Mouse (Mus musculus) layer of hippocampus, adult 18-20 months (tissue): ENCODE results near the gene Ptpru. TPM values are rescaled to one million over a fixed set of nuclear protein-coding genes. Genes with fewer than 3 reads are reported as not detected.
"Not testable (repeated sequence)": the region's sequence is repeated elsewhere in the genome, so short reads cannot be mapped to it uniquely, and the experiment has no call there.

Experiments
- DNase-seq, 2 experiments: peaks; one replicate each; pipeline ENCODE4 v3.0.0; 2022; ENCODE audit warnings: low spot score in 2 of 2
- total RNA-seq, 2 experiments: library from RNA; stranded (reverse); gene quantifications; 2 replicates each; pipeline ENCODE4 v1.2.3; 2021

Ptpru gene
- total RNA-seq, 2 experiments from 2014 or later, result 85.0 to 98.5 TPM

DNA sequence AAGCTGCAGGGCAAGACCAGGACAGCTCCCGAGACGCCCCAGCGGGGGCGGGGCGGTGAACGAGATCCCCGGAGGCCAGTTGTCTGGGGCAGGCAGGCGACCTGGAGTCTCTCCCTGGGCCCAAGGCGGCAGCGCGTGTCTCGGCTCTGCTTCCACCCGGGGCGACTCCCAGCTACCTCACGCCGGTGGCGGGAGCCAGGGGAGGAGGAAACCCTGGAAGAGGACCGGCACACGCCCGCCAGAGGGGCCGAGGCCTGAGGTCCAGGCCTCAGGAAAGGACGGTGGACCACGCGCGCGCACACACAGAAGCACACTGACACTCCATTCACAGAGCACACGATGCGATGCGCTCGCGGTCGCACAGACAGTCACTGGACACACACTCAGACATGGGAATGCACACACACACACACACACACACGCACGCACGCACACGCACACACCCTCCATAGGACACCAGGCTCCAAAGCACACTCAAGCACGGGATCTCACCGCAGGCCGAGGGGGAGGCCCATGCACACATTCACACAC is 1.7 kb downstream of the Ptpru start:
- DNase-seq, result no peak

DNA sequence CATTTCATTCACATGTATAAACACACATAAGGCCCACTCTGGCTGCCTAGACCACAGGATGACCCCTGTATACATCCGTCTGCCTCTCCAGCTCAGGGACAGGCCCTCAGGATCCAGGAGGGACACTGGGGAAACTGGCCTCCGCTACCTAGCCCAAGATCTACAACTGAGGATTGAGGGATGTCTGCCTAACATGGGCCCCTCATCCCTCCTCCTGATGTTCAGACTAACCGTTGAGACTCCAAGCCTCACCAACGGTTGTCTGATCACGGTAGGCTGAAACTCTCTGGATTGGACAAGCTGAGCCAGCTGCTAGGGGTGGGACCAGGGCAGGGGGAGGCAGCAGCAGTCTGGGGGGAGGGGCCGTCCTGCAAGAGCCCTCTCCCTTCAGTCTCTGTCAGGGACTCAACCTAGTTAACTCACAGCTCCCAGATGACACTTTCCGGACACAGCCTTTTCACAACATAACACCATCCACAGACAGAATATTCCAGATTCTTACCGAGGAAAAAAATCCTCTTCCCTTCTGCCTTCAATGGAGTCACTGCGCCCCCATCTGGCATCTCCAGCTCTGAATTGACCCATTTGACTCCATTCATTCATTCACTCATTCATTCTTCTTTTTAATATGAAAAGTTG is 4.0 kb downstream of the Ptpru start:
- no peak for DNase-seq

DNA sequence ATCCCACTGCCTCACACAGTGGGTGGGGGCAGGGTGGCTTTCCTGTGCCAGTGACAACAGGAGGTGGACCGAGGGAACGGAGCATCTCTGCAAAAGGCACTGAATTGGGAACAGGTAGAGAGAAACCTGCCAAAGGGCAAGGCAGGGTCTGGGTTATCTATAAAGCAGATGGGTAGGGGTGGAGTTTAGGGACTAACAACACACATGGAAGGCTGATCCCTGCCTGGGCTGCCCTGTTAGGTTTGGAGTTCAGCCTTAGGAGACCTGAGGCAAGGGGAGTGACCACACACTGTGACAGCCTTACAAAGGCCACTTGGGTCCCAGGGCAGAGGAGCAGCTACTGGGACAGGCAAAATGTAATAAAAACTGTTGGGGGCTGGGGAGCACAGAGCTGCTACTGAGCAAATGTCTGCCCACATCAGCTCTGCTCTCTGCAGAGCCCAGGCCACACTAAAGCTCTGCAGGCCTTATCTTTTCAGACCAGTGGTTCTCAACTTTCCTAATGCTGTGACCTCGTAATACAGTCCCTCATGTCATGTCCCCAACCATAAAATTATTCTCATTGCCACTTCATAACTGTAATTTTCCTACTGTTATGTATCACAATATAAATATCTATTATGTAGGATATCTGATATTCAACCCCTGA is 5.2 kb downstream of the Ptpru start:
- no peak for DNase-seq

DNA sequence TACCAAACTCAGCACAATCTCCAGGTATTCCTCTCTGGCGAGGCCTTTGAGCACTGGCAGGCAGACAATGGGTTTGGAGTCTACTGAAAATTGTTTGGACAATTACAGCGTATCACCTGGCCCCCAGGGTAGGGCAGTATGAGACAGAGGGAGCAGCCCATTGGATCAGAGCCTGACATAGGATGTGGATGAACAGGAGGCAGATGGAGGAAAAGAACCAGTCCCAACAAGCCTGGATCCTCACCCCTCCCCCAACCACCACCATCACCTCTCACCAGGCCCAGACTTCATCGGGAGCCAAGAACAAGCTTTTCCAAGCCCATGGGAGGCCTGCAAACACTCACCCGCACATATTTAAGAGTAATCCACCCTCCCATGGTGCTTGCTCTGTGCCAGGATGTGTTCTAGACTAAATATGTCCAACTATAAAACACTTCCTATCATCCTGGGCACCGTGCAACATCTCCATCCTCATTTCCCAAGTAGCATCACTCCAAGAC is 6.5 kb downstream of the Ptpru start:
- no peak for DNase-seq

DNA sequence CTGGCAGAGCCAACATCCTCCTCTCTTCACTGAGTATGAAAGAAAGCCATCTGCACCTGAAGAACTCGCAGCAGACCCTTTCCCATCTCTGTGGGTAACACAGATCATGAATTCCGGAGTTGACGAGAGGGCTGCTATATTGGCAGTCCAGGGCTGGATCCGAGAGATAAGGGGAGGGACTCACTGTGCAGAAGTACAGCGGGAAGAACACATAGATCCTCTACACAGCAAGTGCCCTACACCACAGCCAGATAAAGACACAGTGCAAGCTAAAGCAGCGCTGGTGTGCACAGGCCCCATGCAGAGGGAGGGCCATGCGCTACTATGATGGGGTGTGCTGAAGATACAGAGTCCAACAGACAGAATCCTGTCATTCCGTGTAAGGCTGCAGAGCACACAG is 9.0 kb downstream of the Ptpru start:
- no peak for DNase-seq

DNA sequence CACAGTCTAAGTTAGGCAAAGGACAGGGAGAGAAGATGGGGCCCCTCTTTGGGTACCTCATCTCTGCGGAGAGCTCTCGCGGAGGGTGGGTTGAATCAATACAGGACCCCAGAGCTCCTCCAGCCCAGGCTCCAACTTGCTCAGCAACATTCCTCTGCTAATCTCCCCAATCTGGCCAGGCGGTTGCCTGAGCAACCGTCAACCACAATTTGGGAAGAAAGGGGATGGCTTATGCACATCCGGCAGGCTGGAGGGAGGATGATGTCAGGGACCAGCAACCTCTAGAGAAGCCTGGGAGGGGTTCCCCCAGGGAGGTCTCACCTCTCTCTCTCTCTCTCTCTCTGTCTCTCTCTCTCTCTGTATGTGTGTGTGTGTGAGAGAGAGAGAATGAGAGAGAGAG is 11.2 kb downstream of the Ptpru start:
- no peak for DNase-seq

DNA sequence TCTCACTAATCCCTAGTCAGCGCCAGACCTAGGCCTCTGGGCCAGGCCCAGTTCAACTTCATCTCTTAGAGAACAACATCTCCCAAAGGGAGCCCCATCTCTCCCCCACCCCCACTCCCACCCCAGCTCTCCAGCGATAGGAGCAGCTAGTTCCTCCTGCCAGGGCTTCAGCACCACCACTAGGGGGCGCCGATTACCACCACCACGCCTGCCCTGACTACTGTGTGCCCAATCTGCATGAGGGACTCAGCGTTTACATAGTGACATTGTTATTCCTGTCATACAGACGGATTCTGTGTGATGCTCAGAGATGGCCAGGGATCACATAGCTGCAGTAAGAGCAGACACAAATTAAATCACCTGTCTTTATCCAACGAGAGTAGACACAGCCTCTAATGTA is 12.3 kb downstream of the Ptpru start:
- no peak for DNase-seq

DNA sequence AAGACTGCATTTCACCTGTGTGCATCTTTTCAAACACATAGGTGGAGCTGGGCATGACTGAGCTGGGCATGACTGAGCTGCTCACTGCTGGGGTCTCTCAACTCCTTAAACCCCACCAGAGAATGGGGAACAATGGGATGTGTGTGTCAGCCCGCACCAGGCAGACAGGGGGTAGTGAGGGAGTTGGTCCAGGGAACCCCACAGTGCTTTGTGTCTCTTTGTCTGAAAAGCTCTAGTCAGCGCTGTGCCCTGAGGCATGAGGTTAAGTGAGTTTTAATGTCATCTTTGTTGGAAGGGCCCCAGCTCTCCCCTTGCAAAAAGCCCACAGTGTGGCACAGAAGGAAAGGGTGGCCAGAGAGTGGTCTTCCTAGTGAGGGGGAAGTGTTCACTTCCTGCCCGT is 13.1 kb downstream of the Ptpru start:
- no peak for DNase-seq

DNA sequence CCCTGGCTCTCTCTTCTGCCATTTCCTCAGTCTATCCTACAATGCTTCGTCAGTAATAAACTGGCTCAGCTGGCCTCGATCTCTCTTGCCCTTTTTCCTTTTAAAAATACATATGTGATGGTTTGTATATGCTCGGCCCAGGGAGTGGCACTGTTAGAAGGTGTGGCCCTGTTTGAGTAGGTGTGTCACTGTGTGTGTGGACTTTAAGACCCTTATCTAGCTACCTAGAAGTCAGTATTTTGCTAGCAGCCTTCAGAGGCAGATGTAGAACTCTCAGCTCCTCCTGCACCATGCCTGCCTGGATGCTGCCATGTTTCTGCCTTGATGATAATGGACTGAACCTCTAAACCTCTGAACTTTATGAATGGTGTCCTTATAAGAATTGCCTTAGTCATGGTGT is 15.5 kb downstream of the Ptpru start:
- DNase-seq, result no peak

DNA sequence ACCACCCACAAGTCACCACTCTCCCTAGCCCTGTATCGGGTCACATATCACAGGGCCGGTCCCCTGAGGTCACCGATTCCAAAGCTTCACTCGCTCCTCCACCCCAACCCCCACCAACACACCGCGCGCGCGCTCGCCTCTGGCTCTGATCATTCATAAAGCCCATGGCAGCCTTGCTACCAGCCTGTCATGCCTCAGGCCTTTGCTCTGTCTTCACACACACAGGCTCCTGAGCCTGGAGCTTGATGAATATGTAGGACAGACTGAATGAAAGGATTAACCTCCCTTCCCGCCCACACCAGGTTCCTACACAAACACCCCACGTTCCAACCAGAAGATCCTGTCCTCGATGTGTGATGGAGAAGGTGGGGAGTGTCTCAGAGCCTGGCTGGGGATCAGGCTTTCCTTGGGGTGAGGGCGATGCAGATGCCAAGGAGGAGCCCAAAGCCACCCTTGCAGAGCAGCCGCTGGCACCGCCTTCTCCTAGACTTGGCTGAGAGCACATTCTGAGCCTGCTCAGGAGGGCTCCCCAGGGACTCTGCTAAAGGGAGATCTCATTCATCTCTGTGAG is 16.8 kb downstream of the Ptpru start:
- no peak for DNase-seq

DNA sequence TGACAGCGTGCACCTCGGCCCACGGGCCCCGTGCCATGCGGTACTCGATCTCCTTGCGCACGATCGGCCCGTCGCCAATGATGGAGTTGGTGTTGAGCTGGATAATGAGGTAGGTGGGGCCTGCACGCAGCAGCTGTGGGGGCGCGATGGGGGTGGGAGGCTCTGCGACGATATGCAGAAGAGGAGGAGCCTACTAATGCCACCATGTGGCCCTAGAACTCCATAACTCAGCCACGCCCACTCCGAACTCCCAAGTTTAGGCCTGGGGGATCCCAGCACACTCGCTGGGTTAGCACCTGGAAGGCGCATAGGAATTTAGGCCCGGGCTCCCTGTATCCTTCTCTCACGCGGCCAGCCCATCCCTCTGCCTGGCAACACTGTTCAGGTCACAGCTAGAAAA is 19.2 kb downstream of the Ptpru start:
- DNase-seq, result no peak

DNA sequence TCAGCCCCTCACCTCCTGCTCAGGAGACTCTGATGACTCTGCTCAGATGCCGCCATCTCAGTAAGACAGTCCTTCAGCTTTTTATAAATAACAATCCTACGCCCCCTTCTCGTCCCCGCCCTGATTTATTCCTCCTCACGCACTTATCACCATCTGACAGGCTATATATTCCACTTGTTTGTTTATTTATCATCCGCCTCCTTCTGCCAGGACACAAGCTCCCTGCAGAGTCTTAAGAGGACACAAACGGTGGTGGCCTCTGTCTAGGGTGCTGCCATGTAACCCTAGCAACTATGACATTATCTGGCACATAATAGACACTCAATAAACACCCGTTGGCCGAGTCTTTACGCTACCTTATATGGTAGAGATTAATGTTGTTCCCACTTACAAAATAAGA is 22.3 kb downstream of the Ptpru start:
- DNase-seq, result no peak

DNA sequence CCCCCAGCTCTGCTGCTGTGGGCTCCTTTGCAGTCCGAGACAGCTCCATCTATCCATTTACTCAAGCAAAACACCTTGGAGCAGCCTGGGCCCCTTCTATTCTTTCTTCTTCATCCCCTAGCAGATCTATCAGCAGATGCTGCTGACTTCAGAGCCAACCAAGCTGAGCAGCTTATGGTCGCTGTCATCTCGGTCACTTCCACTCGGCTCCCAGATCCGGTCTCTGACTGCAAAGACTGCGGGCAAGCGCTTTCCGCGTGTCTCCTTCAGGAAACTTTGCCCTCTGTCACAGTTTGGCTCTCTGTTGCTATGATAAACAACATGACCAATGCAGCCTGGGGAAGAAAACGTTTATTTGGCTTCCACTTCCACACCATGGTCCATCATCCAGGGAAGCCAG is 23.2 kb downstream of the Ptpru start:
- DNase-seq, result no peak

DNA sequence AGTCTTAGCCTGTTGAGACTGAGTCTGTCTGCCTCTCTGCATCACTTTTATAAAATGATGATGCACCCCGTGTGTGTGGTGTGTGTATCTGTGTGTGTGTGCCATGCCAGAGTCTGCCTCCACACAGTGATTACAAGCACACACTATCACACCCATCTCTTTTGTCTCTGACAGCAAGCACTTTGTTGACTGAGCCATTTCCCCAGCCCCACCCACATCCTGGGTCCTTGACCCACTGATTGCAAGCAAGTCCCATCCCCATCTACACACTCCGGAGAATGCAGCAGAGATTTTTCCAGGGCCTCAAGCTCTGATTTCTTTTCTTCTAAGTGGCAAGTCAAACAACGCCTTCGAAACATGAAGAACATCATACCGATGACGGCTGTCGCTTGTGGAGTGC is 24.3 kb downstream of the Ptpru start:
- DNase-seq, result no peak

DNA sequence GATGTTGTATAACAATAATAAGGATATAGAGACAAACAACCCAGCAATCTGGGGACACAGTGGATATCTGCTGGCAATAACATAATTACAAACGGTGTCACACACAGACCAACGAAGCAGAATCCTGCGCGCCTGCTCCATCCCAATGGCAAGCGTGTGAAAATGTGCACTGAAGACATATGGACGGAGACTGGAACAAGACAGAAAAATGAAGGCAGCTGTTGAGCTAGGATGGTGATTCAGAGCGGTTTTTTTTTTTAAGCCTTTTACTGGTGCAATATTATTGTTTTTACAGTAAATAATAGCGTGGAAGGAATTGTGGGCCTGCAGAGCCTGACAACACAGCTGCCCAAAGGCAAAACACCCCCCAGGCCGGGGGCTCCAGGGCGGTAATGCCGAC is 25.6 kb downstream of the Ptpru start:
- peak in 1 of 2 experiments; percentile 30 for DNase-seq

DNA sequence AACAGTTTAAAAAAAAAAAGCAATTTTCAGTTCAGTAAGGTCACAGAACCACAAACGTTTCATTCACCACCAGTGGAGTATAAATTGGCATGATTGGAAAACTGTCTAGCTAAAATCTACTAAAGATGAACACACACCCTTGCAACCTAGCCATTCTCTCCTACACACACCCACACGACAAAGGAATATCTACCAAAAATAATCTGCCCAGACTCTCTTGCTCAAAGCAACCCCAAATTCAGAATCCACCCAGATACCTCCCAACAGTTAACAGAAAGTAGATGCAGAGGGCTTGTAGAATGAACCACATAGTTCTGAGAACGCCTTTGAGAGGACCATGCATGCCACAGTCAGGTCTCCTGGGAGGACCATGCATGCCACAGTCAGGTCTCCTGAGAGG is 32.8 kb downstream of the Ptpru start:
- no peak for DNase-seq

DNA sequence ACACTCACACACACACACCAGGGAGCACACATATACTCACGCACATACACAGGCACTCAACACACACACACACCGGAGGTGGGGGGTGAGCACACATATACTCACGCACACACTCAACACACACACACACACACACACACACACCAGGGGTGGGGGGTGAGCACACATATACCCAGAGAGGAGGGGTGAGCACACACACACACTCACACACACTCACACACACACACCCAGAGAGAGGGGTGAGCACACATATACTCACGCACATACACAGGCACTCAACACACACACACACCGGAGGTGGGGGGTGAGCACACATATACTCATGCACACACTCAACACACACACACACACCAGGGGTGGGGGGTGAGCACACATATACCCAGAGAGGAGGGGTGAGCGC is 33.4 kb downstream of the Ptpru start:
- not testable (repeated sequence) for DNase-seq

DNA sequence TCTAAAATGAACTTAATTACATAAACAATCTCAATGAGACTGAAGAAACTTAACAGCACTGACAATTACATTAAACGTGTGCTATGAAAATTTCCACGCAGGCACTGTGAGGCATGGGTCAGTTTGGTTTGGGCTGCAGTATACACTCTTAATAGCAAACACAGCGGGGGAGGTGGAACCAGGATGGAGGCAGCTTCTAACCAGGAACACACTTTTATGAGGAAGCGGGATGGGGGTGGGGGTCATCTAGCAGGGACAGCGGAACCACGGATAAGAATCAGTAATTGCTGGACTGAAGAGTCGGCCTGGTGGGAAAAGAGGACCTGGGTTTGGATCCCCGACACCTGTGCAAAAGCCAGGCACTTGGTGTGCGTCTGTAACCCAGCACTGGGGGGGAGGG is 34.2 kb downstream of the Ptpru start:
- no peak for DNase-seq

DNA sequence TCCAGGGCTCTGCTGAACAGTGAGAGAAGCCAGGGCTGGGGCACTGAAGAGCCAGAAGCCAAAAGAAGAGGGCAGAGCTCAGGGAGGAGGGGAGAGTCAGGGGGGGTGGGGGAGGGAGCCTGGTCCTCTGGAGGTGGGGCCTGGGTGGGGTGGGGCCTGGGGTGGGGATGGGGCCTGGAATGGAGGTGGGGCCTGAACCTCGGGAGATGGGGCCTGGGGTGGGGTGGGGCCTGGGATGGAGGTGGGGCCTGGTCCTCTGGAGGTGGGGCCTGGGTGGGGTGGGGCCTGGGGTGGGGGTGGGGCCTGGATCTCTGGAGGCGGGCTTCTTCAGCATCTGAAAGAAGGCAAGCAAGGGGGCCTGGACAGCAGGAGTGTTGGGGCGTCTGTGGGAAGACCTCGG is 39.1 kb downstream of the Ptpru start:
- DNase-seq, result no peak

DNA sequence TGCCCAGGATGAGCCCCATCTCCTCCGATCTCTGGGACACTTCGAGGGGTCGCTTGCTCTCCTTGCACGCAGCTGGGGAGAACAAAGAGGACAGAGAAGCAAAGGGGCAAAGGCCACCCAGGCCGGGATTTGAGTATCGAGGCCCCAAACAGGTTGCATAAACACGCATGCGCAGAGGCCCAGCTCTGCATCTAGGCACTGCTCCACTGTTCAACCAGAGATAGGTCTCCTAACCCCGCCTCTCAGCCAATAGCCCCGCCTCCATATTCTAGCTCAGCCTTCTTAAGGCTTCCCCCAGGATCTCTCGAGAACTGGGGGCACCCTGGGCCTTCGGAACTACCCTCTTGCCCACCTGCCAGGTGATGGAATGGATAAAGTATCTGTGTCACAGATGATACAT is 40.2 kb downstream of the Ptpru start:
- DNase-seq, result no peak

DNA sequence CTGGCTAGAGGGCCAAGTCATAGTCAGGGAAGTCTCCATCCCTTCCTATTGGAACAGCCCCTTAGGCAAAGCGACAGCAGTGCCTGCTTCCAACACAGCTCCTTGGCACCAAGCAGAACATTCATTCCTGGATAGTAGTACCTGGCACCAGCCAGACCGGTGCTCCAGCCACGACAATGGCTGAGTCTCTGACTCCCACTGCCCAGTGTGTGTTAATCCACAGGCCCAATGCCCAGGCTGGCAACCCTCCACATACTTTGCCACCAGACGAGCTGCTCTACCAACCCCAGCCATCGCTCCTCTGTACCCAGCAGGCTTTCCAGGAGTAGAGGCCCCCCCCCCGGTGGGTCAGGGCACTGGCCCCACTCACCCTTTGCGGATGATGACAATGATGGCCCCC is 40.6 kb downstream of the Ptpru start:
- DNase-seq, result no peak

DNA sequence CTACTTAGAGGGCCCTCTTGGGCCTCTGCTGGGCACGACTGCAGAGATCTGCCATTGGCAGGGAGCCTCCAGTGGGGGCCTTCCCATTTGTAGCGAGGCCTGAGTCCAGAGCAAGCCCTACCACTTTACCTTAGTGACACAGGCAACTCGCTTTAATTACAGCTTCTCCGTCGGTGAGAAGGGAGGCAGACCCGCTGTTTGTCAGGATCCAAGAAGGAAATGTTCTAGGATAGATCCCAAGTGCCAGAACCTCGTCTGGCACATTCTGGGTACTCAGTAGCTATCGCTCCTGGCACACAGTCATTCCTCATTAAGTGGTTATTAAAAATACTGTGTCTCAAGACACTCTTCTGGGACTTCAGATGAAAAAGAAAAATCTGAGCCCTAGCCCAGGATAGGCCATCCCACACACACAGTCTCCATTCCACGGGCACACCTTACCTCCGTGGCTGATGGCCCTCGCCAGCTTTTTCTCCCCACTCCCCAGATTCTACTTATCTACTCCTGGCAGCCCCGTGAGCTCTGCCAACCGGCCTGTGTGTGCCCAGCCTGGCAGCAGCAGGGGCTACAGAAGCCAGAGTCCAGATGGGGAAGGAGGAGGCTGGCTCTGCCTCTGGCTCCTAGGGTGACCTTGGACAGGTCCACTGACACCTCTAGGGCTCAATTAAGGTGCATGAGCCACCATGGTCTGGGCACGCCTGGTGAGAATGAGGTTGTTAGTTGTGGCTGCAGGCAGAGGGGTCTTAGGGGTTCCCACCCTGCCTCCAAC is 41.6 kb downstream of the Ptpru start:
- peak in 1 of 2 experiments; percentile 53 for DNase-seq
